Mouse (Mus musculus) kidney, embryonic 14.5 days (tissue): ENCODE results near the gene Sema4b. TPM values are rescaled to one million over a fixed set of nuclear protein-coding genes. Genes with fewer than 3 reads are reported as not detected.

ENCODE experiments used
- ATAC-seq: fragments of 200-750 bp; cut with Nextera tagmentation; 2 replicates; pipeline ENCODE4 v1.8.0; 2017; ENCODE audit warnings: moderate number of reproducible peaks, mild to moderate bottlenecking, moderate TSS enrichment, moderate library complexity; ENCODE audit not compliant: low FRiP score, low TSS enrichment
- H3K27ac ChIP-seq: fragments of 300-500 bp; sonication (generic); 2 replicates; pipeline ENCODE4 v1.5.1; 2014; ENCODE audit warnings: low read depth, mild to moderate bottlenecking, low read length, moderate library complexity, mixed read lengths
- H3K27me3 ChIP-seq: fragments of 300-500 bp; sonication (generic); 2 replicates; pipeline ENCODE4 v1.6.1; 2014; ENCODE audit warnings: mild to moderate bottlenecking, low read length; ENCODE audit not compliant: control insufficient read depth, insufficient read depth
- H3K36me3 ChIP-seq: fragments of 300-500 bp; sonication (generic); 2 replicates; pipeline ENCODE4 v1.6.1; 2014; ENCODE audit warnings: low read length, mixed read lengths; ENCODE audit not compliant: control insufficient read depth, insufficient read depth
- H3K4me1 ChIP-seq: fragments of 300-500 bp; sonication (generic); 2 replicates; pipeline ENCODE4 v1.6.1; 2014; ENCODE audit warnings: low read length, mixed read lengths; ENCODE audit not compliant: control insufficient read depth, insufficient read depth
- H3K4me2 ChIP-seq: fragments of 300-500 bp; sonication (generic); replicated peaks from 2 replicates; pipeline ENCODE4 v1.6.1; 2014; ENCODE audit warnings: low read depth, mild to moderate bottlenecking, low read length
- H3K4me3 ChIP-seq: fragments of 300-500 bp; sonication (generic); 2 replicates; pipeline ENCODE4 v1.5.1; 2014; ENCODE audit warnings: mild to moderate bottlenecking, low read length
- H3K9ac ChIP-seq: fragments of 300-500 bp; sonication (generic); 2 replicates; pipeline ENCODE4 v1.6.1; 2014; ENCODE audit warnings: low read depth, mild to moderate bottlenecking, low read length, moderate library complexity
- H3K9me3 ChIP-seq: fragments of 300-500 bp; sonication (generic); 2 replicates; pipeline ENCODE4 v1.6.1; 2016; ENCODE audit warnings: low read length; ENCODE audit not compliant: control insufficient read depth
- WGBS: fragments of 180-500 bp; shearing (Covaris S2); extraction: QIAGEN DNeasy Blood & Tissue Kit; methylation state at CpG from one replicate; pipeline ENCODE4 v1.1.7; 2014; 5-methylcytosine and 5-hydroxymethylcytosine counted together
- polyA plus RNA-seq: library from polyadenylated mRNA; unstranded; fragments of >200 nt; fragmentation: Nextera tagmentation; extraction: Ambion mirVana; gene quantifications from 2 replicates; pipeline ENCODE4 v1.2.1, GENCODE M21; 2014

The Sema4b gene
- polyA plus RNA-seq, 1 experiment from 2014 or later = 19.9 TPM

DNA sequence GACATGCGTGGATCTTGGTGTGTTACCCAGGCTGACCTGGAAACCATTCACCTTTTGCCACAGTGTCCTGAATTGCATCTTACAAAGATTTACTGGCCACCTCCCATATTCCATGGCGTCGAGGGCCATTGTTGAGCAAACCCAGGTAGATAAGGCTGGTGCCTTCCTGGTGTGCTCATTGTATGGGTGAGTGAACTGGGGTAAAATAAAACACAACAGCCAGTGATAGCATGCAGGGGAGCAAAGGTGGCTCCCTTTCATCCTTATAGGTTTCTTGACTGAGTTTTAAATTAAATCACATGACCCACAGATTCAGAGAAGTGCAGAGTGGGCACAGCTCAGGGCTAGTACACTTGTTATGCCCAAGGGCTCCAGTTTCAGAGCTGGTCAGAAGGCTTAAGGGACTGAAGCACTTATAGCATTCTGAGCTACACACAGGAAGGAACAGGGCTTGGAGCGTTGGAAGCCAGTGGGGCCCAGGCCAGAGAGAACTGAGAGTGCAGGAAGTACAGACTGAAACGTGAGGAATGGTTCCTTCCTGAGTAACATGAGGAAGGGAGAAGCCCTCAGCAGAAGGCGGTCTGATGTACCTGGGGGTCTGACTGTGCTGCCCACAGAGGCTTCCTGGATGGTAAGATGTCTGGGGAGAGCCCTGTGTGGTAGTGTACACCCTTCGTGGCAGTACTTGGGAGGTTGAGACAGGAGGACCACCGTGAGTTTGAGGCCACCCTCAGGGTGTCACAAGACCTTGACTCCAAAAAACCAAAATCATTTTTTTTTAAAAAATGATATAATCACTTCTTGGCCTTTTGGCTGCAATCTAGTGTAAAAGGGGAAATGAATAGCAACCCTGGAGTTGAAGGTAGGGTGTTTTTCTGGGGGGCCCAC is 14.3 kb upstream of the Sema4b start:
- Histone ChIP-seq H3K9me3 (no peaks in the 10 kb centered on the region), H3K36me3 (no peaks in the 10 kb centered on the region), H3K9ac (no peak overlapping the region), H3K4me1 (peaks cover 6% of the 10 kb centered on the region; the same call in 1 of the 2 replicates), H3K4me3 (no peak overlapping the region), H3K4me2 (no peak overlapping the region), H3K27me3 (no peaks in the 10 kb centered on the region), H3K27ac (no peak overlapping the region)
- ATAC-seq = no peak
- WGBS = 60% methylated on average over 8 of the region's 8 CpGs

- Histone ChIP-seq H3K9ac (no peak overlapping the region), H3K4me3 (no peak overlapping the region), H3K27me3 (no peaks in the 10 kb centered on the region), H3K36me3 (no peaks in the 10 kb centered on the region), H3K4me1 (peaks cover 6% of the 10 kb centered on the region; the same call in 1 of the 2 replicates), H3K4me2 (no peak overlapping the region), H3K9me3 (no peaks in the 10 kb centered on the region), H3K27ac (no peak overlapping the region)
- ATAC-seq = no peak
- 63% methylated on average over 3 of the region's 3 CpGs for WGBS
Observed at GRCm38 (mm10) chr7:80176159-80176558, 10.5 kb upstream of the Sema4b start.

DNA sequence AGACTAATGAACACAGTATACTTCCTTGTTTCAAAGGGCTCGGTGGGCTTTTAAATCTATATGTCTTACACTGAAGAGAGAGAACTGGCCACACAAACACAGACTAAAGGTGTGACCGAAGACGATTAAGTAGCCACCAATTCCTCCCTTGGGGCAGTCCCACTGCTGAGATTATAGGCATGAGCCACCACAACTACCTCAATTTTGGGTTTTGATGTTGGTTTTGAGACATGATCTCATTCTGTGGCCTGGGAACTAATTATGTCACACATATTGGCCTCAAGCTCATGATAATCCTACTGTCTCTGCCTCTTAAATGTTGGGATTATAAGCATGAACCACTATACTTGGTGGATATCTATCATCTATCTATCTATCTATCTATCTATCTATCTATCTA is 9.2 kb upstream of the Sema4b start:
- Histone ChIP-seq H3K9ac (no peak overlapping the region), H3K27me3 (no peaks in the 10 kb centered on the region), H3K4me2 (no peak overlapping the region), H3K36me3 (no peaks in the 10 kb centered on the region), H3K27ac (no peak overlapping the region), H3K4me1 (0 out of 2 replicates have a peak, but pooled peaks cover 1% of the 10 kb centered on the region), H3K4me3 (no peak overlapping the region), H3K9me3 (no peaks in the 10 kb centered on the region)
- ATAC-seq = no peak
- 96% methylated on average over 3 of the region's 3 CpGs for WGBS

DNA sequence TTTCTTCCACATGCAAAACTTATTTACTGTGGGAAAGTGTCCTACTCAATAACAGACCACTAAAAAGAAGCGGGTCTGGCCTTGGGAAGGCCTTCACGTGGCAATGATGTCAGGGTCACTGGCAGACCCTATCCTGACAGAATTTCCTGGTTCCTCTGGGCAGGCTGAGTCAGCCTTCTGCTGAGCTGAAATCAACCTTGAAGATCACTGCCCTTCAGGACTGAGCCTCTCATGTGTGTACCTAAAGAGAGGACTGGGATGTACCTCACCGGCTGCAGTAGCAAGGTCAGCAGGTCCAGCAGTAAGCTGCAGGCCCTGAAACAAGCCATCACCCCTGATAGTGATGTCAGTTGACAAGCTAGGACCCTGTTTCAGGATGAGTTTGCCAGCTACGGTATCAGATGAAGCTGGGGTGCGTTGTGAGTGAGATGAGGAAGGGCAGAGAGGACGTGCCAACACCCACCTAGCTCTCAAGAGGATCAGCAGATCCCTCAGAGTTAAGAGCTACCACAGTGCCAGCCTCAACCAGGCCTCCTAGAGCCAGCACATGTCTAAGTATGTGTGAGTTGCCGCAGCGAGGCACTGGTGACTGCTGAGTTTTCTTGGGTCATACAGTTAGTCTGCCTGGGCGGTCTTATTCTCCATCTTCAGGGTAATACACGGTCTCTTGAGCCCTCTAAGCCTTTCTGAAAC is 8.5 kb upstream of the Sema4b start:
- H3K4me2 ChIP-seq = no peak overlapping the region
- no peaks in the 10 kb centered on the region for H3K9me3 ChIP-seq
- H3K27me3 ChIP-seq = no peaks in the 10 kb centered on the region
- H3K4me1 ChIP-seq = no peaks in the 10 kb centered on the region
- H3K36me3 ChIP-seq = no peaks in the 10 kb centered on the region
- no peak for ATAC-seq
- no peak overlapping the region for H3K4me3 ChIP-seq
- WGBS = 91% methylated on average over 10 of the region's 10 CpGs
- H3K9ac ChIP-seq = no peak overlapping the region
- H3K27ac ChIP-seq = no peak overlapping the region

DNA sequence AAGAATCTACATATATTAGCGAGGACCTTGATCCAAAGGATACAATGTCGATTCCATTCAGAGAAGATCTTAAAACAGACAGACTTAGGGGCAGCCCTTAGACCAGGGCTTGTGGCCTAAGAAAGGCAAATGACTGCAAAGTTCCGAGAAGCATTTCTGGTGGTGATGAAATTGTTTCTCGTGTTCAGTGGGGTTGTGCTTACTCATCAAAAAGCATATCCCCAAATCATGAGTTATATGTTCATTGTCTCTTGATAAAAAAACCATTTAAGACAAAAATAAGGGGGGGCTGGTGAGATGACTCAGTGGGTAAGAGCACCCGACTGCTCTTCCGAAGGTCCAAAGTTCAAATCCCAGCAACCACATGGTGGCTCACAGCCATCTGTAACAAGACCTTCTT is 7.3 kb upstream of the Sema4b start:
- no peak for ATAC-seq
- H3K9ac ChIP-seq = no peak overlapping the region
- H3K27me3 ChIP-seq = no peaks in the 10 kb centered on the region
- no peaks in the 10 kb centered on the region for H3K9me3 ChIP-seq
- H3K4me2 ChIP-seq = no peak overlapping the region
- H3K4me3 ChIP-seq = no peak overlapping the region
- no peak overlapping the region for H3K27ac ChIP-seq
- no peaks in the 10 kb centered on the region for H3K4me1 ChIP-seq
- H3K36me3 ChIP-seq = no peaks in the 10 kb centered on the region
- 92% methylated on average over 6 of the region's 6 CpGs for WGBS

DNA sequence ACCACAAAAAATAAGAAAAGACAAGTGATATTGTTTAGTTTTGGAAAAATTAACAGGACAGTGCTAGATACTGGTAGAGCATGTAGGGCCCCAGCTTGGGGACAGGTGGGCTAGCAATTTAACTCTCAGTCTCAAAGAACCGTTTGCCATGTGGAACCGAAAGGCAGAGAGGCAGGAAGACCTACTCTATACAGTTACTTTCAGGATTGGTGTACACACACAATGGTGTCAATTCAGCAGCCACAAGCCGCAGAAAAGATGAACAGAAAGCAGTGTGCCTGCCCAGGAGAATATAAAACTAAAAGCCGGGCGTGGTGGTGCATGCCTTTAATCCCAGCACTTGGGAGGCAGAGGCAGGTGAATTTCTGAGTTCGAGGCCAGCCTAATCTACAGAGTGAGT is 6.9 kb upstream of the Sema4b start:
- Histone ChIP-seq H3K27me3 (no peaks in the 10 kb centered on the region), H3K27ac (no peak overlapping the region), H3K4me2 (no peak overlapping the region), H3K4me1 (no peaks in the 10 kb centered on the region), H3K4me3 (no peak overlapping the region), H3K36me3 (no peaks in the 10 kb centered on the region), H3K9me3 (no peaks in the 10 kb centered on the region), H3K9ac (no peak overlapping the region)
- 90% methylated on average over 6 of the region's 6 CpGs for WGBS
- no peak for ATAC-seq

DNA sequence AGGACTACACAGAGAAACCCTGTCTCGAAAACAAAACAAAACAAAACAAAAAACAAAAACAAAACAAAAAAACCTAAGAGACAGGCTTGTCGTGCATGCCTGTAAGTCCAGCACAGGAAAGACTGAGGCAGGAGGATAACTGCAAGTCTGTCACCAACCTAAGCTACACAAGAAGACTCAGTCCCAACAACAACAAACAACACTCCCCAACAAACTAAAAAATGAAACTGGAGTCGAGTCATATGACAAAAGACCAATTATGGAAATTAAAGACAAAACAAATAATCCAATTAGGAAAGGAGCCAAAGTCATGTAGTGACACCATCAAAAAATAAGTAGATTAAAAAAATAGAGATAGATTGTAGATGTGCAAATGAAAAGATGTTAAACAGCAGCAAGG is 6.4 kb upstream of the Sema4b start:
- no peak overlapping the region for H3K4me3 ChIP-seq
- no peaks in the 10 kb centered on the region for H3K36me3 ChIP-seq
- H3K27me3 ChIP-seq = no peaks in the 10 kb centered on the region
- no peaks in the 10 kb centered on the region for H3K9me3 ChIP-seq
- no peaks in the 10 kb centered on the region for H3K4me1 ChIP-seq
- 85% methylated on average over 3 of the region's 3 CpGs for WGBS
- no peak for ATAC-seq
- no peak overlapping the region for H3K27ac ChIP-seq
- no peak overlapping the region for H3K9ac ChIP-seq
- H3K4me2 ChIP-seq = no peak overlapping the region

- Histone ChIP-seq H3K36me3 (no peaks in the 10 kb centered on the region), H3K4me3 (no peak overlapping the region), H3K4me1 (peaks cover 3% of the 10 kb centered on the region; the same call in 1 of the 2 replicates), H3K9ac (no peak overlapping the region), H3K4me2 (no peak overlapping the region), H3K27ac (no peak overlapping the region), H3K9me3 (no peaks in the 10 kb centered on the region), H3K27me3 (no peaks in the 10 kb centered on the region)
- no peak for ATAC-seq
- 74% methylated on average over 2 of the region's 2 CpGs for WGBS
Observed at GRCm38 (mm10) chr7:80181078-80181477, 5.6 kb upstream of the Sema4b start.

- Histone ChIP-seq H3K36me3 (no peaks in the 10 kb centered on the region), H3K27me3 (no peaks in the 10 kb centered on the region), H3K4me3 (no peak overlapping the region), H3K9me3 (no peaks in the 10 kb centered on the region), H3K9ac (no peak overlapping the region), H3K27ac (no peak overlapping the region), H3K4me1 (peaks cover 7% of the 10 kb centered on the region; the same call in 1 of the 2 replicates), H3K4me2 (no peak overlapping the region)
- ATAC-seq = no peak
Observed at GRCm38 (mm10) chr7:80182139-80182538, 4.5 kb upstream of the Sema4b start.
